Mouse (Mus musculus) lung, postnatal 14 days (tissue): ENCODE measurements at regions not wholly inside any gene's neighbourhood (a gene's known extent, or its start where the extent isn't known, plus 50 kb on each side); places are given as distances from the start of the nearest gene placed in this dataset.

Experiments
- DNase-seq: peaks from one replicate; pipeline ENCODE4 v3.0.0; 2021

- DNase-seq, result no peak
Observed at GRCm38 (mm10) chr19:60030212-60030788, 86.8 kb upstream of the Rab11fip2 start.

GRCm38 (mm10) chr19:60029720-60030119 lies 86.3 kb upstream of the Rab11fip2 start:
- no peak for DNase-seq

GRCm38 (mm10) chr19:60015614-60016300 lies 72.3 kb upstream of the Rab11fip2 start:
- DNase-seq, result no peak

GRCm38 (mm10) chr19:59995557-59995956 lies 52.1 kb upstream of the Rab11fip2 start:
- DNase-seq, result no peak
